Mouse (Mus musculus) brain, adult 2 months (tissue): ENCODE data around the gene BC048507.
A peak's percentile ranks its signal among the peaks of the same experiment; 100 is the strongest.
"Not testable (repeated sequence)": the region's sequence is repeated elsewhere in the genome, so short reads cannot be mapped to it uniquely, and the experiment has no call there.

Experiments
- DNase-seq: peaks from one replicate; pipeline ENCODE4 v3.0.0; 2011; ENCODE audit warnings: low read depth, low spot score

BC048507 gene

DNA sequence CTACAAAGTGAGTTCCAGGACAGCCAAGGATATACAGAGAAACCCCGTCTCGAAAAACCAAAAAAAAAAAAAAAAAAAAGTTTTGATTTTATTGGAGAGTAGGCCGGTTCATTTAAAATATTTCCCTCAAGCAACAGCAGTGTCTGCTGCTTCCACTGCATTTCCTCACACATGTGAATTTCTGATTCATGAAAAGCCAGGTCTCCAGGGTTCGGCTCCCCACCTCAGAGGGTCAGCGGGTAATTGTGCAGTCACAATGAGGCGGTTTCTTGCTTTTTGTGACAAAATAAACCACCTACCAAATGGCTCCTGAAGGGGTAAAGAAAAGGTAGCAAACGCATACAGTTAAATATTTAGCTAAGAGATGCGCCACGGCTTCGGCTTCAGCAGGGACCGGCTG, at the start of gene BC048507:
BC048507 (plus strand) TSS at position 301 of the 400 bp plus-strand sequence.
- DNase-seq = no peak

DNA sequence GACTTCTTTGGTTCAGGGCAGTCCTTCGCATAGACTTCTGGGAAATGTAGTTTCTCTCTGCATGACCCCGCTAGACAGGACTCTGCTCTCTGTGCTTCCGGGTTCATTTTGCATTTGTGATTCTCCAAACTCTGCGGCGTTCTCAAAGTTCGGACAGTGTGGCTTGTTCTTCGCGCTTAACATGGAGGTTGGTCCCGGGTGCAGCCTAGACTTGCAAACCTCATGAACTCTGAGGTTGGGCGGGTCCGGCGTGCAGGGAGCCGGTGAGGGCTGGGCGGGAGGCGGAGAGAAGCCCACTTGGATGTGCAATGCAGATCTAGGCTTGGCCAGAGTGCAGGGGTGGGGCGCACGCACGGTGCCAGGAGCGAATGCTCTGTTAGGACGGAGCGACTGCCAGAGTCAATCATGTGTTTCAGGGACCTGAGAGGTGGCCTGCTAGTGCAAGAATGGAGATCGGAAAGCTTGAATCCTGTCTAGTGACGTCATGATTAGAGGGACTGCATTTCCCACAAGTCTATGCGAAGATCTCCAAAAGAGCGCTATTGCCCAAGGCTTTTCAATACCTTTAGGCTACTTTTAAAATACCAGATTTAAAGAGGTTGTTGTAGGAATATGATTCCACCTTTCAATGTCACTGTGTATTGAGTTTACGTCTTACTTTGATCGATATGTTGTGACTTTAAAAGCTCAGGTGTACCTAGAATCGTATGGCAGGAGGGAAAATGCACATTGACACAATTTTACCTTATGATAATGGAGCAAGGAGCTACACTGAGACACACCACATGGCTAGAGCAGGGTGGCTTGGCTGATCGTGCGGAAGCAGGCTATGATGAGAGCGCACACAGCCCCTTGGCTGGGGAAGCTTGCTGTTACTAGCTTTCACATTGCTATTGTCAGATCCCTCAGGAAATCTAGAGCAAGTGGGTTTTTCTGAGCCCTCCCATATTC, 49.1 kb upstream of the BC048507 start, which contains the start of gene Zfp273:
Zfp273 (plus strand) TSS at position 31 of the 951 bp plus-strand sequence.
- DNase-seq = peak; percentile 96

DNA sequence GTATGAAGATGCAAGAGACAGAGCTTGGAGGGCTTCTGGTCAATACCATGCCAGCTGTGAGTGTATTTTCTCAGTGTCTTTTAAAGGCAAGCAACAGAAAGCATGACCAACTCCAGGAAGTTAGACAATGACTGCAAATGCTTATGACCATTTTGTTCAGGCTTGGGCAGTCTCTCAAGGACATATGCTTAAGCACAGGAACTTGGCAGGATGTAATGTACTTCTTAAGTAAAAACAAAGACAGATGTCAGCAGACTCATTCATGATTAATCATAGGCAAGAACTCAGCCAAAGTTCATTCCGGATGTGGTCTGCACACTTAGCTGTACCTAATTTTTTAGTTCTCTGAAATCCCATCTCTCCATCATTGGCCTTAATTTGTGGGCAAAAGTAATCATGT, 44.5 kb upstream of the BC048507 start:
- DNase-seq = peak; percentile 25

DNA sequence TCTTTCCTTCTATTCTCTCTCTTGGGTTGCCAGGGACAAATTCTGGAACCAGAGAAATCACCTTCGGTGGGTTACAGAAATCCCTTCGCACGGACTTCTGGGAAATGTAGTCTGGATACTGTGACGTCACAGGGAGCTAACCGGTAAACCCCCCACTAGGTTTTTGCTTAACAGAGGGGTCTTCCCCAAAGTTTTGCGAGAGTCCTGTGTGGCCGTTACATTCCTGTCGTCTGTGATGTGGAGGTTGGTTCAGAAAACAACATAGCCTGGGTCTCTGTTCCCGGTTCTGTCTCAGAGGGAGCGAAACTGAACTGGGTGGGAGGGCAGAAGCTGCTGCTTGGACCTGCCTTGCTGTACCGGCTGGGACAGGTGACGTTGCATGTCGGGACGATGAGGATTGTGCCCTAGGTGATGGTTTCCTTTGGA, 32.2 kb upstream of the BC048507 start, which contains the start of gene Gm10037:
Gm10037 (plus strand) TSS at position 196 of the 426 bp plus-strand sequence.
- peak; percentile 93 for DNase-seq

DNA sequence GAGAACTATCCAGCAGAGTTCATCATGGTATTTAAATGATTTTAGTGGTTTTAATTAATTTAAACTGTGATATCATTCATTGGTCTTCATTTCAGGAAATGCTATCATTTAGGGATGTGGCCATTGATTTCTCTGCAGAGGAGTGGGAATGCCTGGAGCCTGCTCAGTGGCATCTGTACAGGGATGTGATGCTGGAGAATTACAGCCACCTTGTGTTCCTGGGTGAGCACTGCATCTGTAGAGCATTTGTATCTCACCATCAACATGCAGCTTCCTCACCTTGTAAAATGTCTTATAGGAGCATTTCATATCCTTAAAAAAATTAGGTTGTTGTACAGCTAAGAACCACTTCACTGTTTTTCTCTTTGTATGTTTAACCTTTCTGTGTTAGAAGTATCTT, 30.0 kb upstream of the BC048507 start:
- not testable (repeated sequence) for DNase-seq

DNA sequence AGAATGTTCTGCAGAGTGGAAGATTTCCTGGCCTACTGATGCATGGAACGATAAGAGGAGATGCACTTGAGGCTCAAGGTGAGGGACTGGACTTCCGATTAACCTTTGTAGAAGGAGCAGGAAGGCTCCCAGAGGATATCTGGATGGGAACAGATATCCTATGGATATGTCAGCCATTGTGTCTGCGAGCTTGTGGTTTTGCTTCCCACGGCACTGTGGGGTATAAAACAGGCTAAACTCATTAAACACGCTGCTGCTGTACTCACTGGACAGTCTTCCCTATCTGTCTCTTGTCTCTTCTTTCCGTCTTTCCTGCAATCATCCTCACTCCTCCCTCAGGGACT, 19.4 kb upstream of the BC048507 start:
- DNase-seq = no peak

DNA sequence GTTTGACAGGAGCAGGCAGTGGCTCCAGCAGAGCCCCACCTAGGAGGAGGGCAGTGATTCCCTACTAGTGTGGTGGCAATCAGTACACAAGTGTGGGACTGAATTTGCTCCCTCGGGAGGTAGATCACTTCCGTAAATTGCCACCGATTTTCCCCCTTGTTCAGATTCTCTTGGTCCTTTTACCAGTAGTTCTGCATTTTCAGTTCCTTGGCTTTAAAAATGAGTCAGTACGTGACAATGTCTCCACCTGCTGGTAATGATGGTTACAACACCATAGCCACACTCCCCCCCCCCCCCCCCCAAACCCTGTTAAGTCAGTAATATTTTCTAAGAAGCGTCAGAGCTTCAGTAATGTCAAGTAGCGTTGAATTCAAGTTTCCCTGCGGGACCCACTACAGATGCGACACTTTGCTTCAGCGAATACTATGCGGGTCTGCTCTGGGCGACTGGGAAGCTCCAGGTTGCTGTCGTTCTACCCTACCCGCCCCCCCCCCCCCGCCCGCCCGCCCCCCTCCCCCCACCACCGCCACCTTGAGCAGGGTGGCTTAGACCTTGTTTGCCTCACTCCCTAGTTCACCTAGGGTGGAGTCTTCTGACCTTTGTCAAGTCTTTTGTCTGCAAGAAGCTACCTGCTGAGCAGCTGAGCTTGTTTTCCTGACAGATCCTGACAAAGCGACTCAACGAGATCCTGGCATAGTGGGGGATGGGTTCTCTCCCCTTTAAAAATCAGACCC, 18.8 kb upstream of the BC048507 start:
- peak; percentile 83 for DNase-seq

DNA sequence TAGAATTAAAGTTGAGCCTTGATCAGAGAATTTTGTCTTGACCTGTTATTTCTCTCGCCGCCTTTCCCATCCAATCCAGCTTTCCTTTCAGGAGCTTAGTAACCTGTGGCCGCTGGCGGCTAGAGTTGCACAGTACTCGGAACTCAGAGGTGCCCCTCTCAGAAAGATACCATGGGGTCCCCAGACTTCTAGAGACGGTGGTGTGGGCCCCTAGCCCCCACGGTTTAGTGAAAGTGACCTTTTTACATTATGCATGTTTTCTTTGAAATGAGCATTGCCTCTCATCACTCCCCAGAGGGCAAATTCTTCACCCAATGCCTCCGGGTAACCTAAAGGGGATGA, 18.3 kb upstream of the BC048507 start:
- no peak for DNase-seq

DNA sequence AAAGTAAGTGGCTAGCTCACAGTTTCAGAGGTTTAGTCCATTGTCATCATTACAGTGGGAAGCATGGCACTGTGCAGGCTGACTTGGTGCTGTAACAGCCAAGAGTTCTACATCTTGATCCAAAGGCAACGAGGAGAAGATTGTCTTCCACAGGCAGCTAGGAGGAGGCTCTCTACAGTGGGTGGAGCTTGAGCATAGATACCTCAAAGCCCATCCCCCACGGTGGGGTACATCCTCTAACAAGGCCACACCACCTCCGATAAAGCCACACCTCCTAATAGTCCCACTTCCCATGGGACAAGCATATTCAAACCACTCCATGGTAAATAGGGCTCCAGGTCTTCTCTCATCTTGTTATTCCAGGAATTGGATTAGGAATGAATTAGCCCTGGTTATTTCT, 12.8 kb upstream of the BC048507 start:
- no peak for DNase-seq

DNA sequence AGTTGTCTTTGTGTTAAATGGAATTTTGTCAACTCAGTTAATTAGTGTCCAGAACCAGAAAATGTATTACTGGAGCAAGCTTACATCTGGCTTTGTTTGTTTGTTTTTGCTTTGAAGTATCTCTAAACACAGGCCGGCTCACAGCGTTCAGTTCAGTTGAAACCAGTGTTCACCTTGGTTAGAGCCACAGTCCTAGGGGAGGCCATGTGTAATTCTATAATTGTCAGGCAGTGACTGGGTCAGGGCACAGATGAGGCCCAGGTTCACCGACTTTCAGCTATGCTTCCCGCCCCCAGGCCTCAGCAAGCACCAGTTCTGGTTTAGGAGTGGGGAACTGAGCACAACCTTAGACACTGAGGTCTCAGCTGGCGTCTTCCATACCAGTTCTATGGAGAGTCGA, 10.0 kb upstream of the BC048507 start:
- DNase-seq = no peak

DNA sequence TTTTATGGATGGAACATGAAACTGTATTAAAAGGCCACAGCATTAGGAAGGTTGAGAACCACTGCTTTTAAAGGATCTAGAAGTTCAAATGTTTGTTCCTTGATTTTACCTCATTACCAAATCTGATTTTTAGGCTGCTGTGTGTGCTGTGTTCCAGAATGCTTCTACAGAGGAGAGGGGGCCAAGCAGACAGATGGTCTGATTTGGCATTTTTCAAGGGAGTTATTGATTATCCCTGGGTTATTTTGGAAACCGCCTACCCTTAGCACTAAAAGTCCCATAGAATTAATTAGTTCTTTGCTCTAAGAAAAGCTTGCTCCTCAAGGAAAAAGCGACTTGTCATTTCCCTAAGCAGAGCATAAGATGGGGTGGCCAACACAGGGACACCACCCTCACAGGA, 9.1 kb upstream of the BC048507 start:
- peak; percentile 52 for DNase-seq

DNA sequence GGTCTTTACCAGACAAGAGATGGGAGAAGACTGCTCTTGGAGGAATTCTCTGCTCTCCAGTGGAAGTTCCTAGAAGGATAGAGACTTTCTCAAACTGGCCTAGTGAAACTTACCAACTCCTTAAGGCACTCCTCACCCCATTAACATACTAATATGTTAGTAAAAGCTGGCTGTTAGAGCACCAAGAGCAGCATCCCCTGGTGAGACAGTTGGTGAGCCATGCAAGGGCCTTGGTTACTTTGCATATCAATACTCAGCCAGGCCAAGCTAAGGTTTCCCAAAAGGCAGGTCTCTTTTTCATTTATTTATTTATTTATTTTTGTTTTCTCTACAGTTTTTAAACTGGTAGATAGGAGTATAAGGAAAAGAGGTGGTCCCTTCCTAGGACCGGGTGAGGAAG, 5.8 kb upstream of the BC048507 start:
- DNase-seq = no peak

DNA sequence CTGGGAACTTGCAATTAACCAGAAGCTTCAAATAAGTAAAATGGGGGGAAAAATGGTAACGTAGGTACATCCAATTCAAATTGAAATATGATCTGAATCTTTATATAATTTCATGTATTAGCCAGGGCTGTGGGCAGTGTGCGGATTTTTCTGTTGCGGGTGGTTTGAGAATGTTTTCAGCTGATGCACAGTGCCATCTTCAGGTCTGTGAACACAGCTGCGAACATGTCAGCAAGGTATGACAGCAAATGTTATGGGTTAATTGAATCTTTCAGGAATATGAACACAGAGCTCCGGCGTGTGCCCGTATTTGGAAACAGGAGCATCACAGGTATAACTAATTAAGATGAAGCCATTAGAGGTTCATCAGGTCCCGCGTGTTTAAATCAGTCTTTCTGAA, 618 bp upstream of the BC048507 start:
- DNase-seq = peak; percentile 44

DNA sequence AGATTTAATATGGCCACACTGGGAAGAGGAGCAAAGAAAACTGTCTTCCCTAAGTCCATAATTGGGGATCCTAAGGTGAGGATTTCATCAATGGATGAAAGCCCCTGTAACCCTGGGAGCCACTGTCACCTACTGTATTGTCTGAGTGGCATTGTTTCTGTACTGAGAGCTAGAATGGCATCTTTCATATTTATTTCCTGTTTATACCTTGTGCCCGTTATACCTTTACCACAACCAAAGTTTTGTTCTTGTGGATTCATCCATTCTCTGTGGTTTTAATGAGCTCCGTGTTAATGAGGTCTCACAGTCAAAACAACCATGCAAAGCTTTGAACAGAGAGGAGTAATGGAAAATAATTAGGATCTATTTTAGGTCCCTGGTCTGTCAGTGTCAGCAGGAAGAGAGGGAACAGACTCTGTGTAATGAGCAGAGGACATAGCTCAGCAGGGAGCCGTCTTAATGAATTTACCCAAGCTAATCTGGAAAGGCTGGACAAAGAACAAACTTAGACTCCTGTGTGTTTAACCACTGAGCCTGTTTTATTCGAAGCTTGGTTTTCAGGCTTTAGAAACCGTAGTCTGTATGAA, 1.7 kb downstream of the BC048507 start:
- DNase-seq = peak; percentile 27

DNA sequence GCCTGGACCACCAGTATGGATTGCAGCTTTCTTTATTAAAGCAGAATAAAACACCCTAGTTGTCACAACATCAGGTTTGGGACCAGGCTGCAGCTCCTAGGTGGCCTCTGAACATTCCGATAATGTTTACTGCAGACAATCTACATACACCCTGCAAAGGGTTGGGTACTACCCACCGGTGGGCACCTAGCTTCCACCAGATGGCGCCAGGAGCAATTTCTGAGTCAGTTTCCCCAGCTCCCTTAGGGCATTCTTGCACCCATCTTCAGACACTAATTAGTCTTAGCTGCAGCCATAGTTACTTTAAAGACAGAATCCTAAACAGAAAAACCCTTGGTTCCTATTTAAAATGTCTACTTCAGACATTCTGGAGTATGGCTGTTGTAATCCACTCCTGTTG, 4.8 kb downstream of the BC048507 start:
- peak; percentile 18 for DNase-seq

DNA sequence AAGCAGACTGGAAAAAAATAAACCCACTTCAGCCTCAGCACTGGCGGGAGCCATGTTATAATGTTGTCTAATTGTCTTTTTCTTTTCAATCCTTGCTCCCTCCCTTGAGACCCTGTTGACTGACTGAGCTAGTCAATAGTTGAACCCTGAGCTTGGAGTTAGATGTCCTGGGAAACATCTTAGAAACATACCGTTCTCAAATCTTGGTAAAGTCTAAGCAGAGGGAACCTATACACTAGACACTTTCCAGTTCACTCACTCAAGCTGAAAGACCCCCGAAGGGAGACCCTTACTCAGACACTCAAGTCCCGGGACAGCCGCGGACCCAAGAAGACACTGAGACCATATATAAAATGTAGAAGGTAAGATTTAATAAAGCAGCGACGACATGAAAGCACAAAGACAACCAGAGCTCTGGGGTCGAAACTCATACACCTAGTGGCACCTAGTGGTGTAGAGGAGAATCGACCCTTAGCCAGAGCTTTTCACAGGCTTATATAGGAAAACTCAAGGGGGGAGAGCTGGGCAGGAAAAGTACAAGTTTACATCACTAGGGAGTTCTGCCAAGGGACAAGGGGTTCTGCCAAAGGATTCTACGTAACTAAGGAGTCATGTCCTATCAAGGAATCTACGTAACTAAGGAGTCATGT, 13.0 kb downstream of the BC048507 start:
- DNase-seq = not testable (repeated sequence)

DNA sequence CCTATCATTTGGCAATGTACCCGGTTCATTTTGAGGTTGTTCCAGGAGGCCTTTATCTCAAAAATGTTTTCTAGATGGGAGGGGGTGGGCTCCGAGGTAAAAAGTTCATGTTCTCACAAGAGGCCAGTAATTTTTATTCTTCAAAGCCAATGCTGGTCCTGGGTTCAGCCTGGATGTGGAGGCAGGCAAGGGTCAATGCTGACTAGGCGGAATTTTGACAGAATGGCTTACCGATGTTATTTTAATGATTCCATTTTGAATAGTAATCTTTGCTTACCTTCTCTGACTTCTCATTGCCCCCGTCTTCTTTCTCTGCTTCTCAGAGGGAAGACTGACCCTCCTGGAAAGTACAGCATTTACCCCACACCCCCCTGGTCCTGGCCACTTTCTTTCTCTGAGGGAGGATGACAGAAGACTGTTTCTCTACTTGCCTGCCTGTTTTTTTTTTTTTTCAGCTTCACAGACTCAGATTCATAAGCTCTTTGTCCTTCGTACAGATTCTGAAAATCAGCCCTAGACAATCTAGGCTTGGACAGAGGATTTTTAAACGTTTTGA, 13.7 kb downstream of the BC048507 start:
- no peak for DNase-seq

DNA sequence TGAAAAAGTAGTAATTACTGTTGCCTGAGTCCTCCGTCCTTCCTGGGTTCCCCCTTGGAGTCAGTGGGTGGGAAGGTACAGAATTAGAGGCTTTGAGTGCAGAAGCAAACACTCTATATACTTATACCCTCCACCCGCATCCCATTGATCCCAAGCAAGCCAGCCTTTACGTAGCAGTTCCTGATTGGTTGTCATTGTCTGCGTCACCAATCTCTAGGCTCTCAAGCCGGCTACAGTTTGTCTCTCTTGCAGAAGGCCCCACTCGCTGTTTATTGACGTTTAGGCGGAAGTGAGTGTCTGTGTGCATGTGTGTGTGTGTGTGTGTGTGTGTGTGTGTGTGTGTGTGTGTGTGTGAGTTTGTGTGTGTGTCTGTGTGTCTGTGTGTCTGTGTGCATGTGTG, 20.8 kb downstream of the BC048507 start:
- no peak for DNase-seq

DNA sequence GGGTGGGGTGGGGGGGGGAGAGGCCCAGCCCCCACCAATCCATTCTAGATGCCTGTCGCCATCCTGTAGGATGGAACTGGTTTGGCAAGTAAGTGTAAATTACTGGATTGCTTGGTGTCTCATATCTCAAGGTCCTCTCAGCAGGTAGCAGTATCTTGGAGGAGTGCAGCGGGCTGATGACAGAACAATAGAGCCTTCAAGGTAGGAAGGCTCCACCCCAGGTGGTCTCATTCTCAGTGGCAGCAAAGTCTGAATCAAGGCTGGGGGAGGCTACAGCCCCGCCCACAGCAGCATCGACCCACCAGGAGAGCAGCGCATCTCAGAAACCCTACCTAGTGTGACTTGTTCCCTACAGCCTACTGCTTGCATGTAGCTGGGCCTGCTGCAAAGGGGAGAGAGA, 46.6 kb downstream of the BC048507 start:
- DNase-seq = no peak
